Comparison of ENCODE assay signal across 8 mouse cellular contexts in the genomic region with DNA sequence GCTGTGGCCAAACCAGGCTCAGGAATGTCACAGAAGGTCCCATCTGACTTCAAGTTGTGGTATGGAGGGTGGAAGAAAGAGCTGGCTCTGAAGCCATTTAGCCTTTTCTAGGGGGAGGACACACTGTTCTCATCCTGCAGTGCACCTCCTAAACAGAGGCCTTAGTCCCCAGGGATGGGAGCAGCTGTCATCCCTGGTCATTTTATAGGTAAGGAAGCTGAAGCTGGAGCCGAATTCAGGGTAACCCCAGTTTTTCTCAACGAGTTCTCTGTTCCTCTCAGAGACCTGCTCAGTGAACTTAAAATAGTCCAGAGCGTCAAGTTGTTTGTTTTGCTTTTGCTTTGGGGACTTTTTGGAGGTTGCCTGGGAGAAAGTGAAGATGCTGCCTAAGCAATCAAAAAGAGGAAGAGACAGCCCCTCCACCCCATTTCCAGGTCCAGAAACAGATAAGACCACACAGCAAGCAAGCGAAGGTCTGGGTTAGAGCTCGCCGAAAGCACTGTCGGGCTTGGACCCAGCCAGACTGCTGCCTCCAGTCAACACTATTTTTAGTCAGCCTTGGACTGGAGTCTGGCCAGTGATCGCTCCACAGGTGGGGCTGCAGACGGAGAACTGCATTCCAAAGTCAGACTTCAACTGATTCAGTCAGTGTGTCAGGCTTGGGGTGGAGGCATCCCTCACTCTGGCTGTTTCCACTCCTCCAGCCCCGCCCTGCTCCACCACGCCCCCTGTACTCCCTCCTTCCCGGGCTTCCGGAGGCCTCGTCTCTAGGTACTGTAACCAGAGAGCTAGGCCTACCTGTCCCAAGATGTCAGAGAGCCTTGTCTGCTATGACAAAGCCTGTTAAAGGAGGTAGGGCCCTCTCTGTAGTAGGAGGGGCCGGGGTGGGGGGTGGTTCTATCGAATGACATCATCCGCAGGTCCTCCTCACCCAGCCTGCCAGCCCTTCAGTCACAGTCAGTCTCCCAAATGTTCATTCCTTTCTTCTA. TPM values are rescaled to one million over a fixed set of nuclear protein-coding genes. Genes with fewer than 3 reads are reported as not detected.
DNase-seq lines count a peak whose midpoint lies in the region; ATAC-seq and TF ChIP-seq lines count a peak whose summit lies in the region.

No protein-coding gene starts in this region.

- H3K4me2 ChIP-seq in liver, embryonic 13.5 days = peak overlapping the region; percentile 48

- DNase-seq in layer of hippocampus, adult 2 months (ENCODE audit: low spot score in 2 of 2) = peak in 1 of 2 experiments; percentile 34
- DNase-seq in layer of hippocampus, adult 8-10 months (ENCODE audit: low spot score in 2 of 2) = no peak
- peak; percentile 68 for DNase-seq in adrenal gland, postnatal 25 days
- peak; percentile 91 for DNase-seq in induced T-regulatory cell, adult 2 months (ENCODE audit: low read depth)
- no peak for DNase-seq in liver, embryonic 13.5 days
- DNase-seq in ovary, postnatal 10 days (ENCODE audit: low spot score) = peak; percentile 48
- DNase-seq in urinary bladder, postnatal 14 days (ENCODE audit: low spot score) = peak; percentile 89

- 0 out of 2 replicates have a peak overlapping the region, but pooled peaks have one; percentile 25 for H3K27ac ChIP-seq in layer of hippocampus, adult 2 months
- H3K27ac ChIP-seq in liver, embryonic 13.5 days = peak overlapping the region; percentile 55

- H3K4me1 ChIP-seq in liver, embryonic 13.5 days (replicated peaks) = peaks cover 35% of the 10 kb centered on the region

- H3K27me3 ChIP-seq in liver, embryonic 13.5 days = peaks cover 10% of the 10 kb centered on the region; the same call in 1 of the 2 replicates

- no peak overlapping the region; the same call in 1 of the 2 replicates for H3K9ac ChIP-seq in liver, embryonic 13.5 days

- peak; percentile 89 for ATAC-seq in erythroid progenitor cell, adult 5-6 weeks (replicated peaks; ENCODE audit: low FRiP score, poor library complexity, severe bottlenecking)
- ATAC-seq in liver, embryonic 13.5 days (ENCODE audit: low read depth) = peak; percentile 82

- H3K4me3 ChIP-seq in layer of hippocampus, adult 2 months = no peak overlapping the region; the same call in 1 of the 2 replicates
- H3K4me3 ChIP-seq in liver, embryonic 13.5 days (replicated peaks) = peak overlapping the region; percentile 12

- TF ChIP-seq CTCF in layer of hippocampus, adult 2 months (conservative IDR thresholded peaks at IDR 0.05) = no peak

- H3K9me3 ChIP-seq in liver, embryonic 13.5 days (replicated peaks) = no peaks in the 10 kb centered on the region

- H3K36me3 ChIP-seq in liver, embryonic 13.5 days = no peaks in the 10 kb centered on the region

- WGBS in liver, embryonic 13.5 days (ENCODE audit: insufficient replicate concordance) = 5% methylated on average over 17 of the region's 17 CpGs

RNA-seq across cellular contexts. Expression of gene Rnf19b, which starts 24.8 kb away (rescaled TPM):
- total RNA-seq in layer of hippocampus, adult 2 months (2021) = 10 to 100 TPM; 41.0 to 42.4 TPM
- total RNA-seq in layer of hippocampus, adult 8-10 months (2022) = 10 to 100 TPM; 38.6 to 49.5 (median 41.8) TPM
- total RNA-seq in adrenal gland, postnatal 25 days (2021) = 20.5 and 29.8 TPM in 2 replicates
- 5.4 and 5.9 TPM in 2 replicates for total RNA-seq in erythroid progenitor cell, adult 5-6 weeks (2015; ENCODE audit: low replicate concordance)
- total RNA-seq in erythroid progenitor cell, adult 5-6 weeks (2017; ENCODE audit: low replicate concordance) = 15.3 and 22.7 TPM in 2 replicates
- 4.8 and 5.9 TPM in 2 replicates for polyA plus RNA-seq in liver, embryonic 13.5 days (2015; fragmentation: Nextera tagmentation; extraction: Ambion mirVana)

RNA-seq across cellular contexts. Expression of gene Ak2, which starts 41.5 kb away (rescaled TPM):
- total RNA-seq in layer of hippocampus, adult 2 months (2021) = 10 to 100 TPM; 26.1 to 29.1 TPM
- total RNA-seq in layer of hippocampus, adult 8-10 months (2022) = 10 to 100 TPM; 26.3 to 32.0 (median 27.8) TPM
- total RNA-seq in adrenal gland, postnatal 25 days (2021) = 121 and 128 TPM in 2 replicates
- total RNA-seq in erythroid progenitor cell, adult 5-6 weeks (2015; ENCODE audit: low replicate concordance) = 29.2 and 36.9 TPM in 2 replicates
- 25.0 and 34.1 TPM in 2 replicates for total RNA-seq in erythroid progenitor cell, adult 5-6 weeks (2017; ENCODE audit: low replicate concordance)
- polyA plus RNA-seq in liver, embryonic 13.5 days (2015; fragmentation: Nextera tagmentation; extraction: Ambion mirVana) = 182 and 189 TPM in 2 replicates

Comparison
In these comparisons a context has a peak if more than half of its experiments do, and no peak if none do; other contexts are left out.
1. DNase-seq: peak in adrenal gland, postnatal 25 days (single experiment), induced T-regulatory cell, adult 2 months (single experiment), ovary, postnatal 10 days (single experiment) and urinary bladder, postnatal 14 days (single experiment); none in layer of hippocampus, adult 8-10 months (0 of 2) and liver, embryonic 13.5 days (single experiment).